Mouse (Mus musculus) embryonic facial prominence, embryonic 12.5 days (tissue): ENCODE results near the gene Slitrk1. TPM values are rescaled to one million over a fixed set of nuclear protein-coding genes. Genes with fewer than 3 reads are reported as not detected.

Experiments used
- ATAC-seq: fragments of 200-750 bp; cut with Nextera tagmentation; 2 replicates; pipeline ENCODE4 v1.8.0; 2017; ENCODE audit not compliant: insufficient number of reproducible peaks, insufficient read depth, low FRiP score, low TSS enrichment
- H3K27ac ChIP-seq: fragments of 300-500 bp; sonication (generic); 2 replicates; pipeline ENCODE4 v1.5.1; 2016; ENCODE audit warnings: mild to moderate bottlenecking
- H3K27me3 ChIP-seq: fragments of 300-500 bp; sonication (generic); 2 replicates; pipeline ENCODE4 v1.6.1; 2016; ENCODE audit warnings: mild to moderate bottlenecking, moderate library complexity
- H3K36me3 ChIP-seq: fragments of 300-500 bp; sonication (generic); 2 replicates; pipeline ENCODE4 v1.6.1; 2016; ENCODE audit warnings: mild to moderate bottlenecking
- H3K4me1 ChIP-seq: fragments of 300-500 bp; sonication (generic); 2 replicates; pipeline ENCODE4 v1.6.1; 2016
- H3K4me2 ChIP-seq: fragments of 300-500 bp; sonication (generic); replicated peaks from 2 replicates; pipeline ENCODE4 v1.6.1; 2016; ENCODE audit warnings: mild to moderate bottlenecking, moderate library complexity
- H3K4me3 ChIP-seq: fragments of 300-500 bp; sonication (generic); 2 replicates; pipeline ENCODE4 v1.5.1; 2016; ENCODE audit warnings: mild to moderate bottlenecking
- H3K9ac ChIP-seq: fragments of 300-500 bp; sonication (generic); 2 replicates; pipeline ENCODE4 v1.6.1; 2016; ENCODE audit warnings: mild to moderate bottlenecking, moderate library complexity
- H3K9me3 ChIP-seq: fragments of 300-500 bp; sonication (generic); 2 replicates; pipeline ENCODE4 v1.6.1; 2016; ENCODE audit warnings: mild to moderate bottlenecking, moderate library complexity
- WGBS: fragments of 180-500 bp; shearing (Covaris S2); methylation state at CpG from one replicate; pipeline ENCODE4 v1.1.7; 2016; 5-methylcytosine and 5-hydroxymethylcytosine counted together
- polyA plus RNA-seq: library from polyadenylated mRNA; unstranded; fragments of >200 nt; fragmentation: Nextera tagmentation; extraction: Ambion mirVana; gene quantifications from 2 replicates; pipeline ENCODE4 v1.2.1, GENCODE M21; 2016

Slitrk1 gene
- polyA plus RNA-seq = 3.4 TPM in 2 replicates

DNA sequence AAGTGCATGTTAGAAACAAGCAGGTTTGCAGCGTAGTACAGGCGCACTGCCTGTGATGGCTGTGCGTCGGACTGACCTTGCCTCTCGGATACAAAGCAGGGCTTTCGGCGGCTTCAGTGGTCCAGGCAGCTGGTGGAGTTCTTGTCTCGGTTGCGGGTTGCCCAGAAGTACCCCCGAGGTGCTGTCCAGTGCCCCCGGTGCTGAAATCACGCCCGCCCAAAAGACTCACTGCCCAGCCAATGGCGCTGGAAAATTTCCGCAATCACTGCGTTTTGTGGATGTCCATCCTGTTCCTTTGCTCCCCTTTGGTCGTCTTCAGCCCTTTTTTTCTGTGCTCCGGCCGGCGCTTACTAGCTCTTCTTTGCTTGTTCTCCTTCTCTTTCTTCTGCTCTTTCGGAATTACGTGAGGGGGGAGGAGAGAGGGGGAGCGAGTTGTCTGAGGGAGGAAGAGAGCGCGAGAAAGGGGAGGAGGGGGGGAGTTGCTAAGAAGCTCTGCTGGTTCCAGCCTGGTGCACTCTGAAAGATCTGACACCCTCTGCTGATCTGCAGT lies at the start of gene Slitrk1:
Gene Slitrk1, minus strand, starts transcription at position 445 of the 550 bp plus-strand sequence.
- peak within 1 kb of the TSS; percentile 69 for H3K4me2 ChIP-seq
- peak within 1 kb of the TSS; percentile 46 for H3K4me3 ChIP-seq
- H3K36me3 ChIP-seq = no peaks in the 10 kb centered on the region
- H3K27me3 ChIP-seq = peaks cover 36% of the 10 kb centered on the region
- ATAC-seq = peak; percentile 37; the same call in 1 of the 2 replicates
- H3K9me3 ChIP-seq = no peaks in the 10 kb centered on the region
- H3K27ac ChIP-seq = no peak within 1 kb of the TSS
- peaks cover 32% of the 10 kb centered on the region for H3K4me1 ChIP-seq
- 1% methylated on average over 25 of the region's 25 CpGs for WGBS
- peak within 1 kb of the TSS; percentile 20; the same call in 1 of the 2 replicates for H3K9ac ChIP-seq

DNA sequence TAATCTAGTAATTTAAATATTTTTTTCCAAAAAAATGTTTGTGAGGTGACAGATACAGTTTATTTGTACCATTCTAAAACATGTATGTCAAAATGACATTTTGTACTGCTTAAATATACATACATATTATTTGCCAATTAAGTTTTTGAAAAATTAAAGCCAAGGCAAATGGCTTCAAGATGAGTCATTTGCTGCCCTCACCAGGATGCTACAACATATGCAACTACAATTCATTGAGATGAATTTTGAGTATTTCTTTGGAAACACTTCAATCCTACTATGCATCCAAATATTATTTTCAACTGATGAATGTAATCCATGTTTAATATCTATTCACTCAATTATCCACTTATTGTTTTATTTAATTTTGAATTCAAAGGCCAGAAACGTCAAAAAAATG lies 21.8 kb upstream of the Slitrk1 start:
- no peak overlapping the region for H3K4me2 ChIP-seq
- 77% methylated on average over 1 of the region's 1 CpGs for WGBS
- H3K4me1 ChIP-seq = no peaks in the 10 kb centered on the region
- no peaks in the 10 kb centered on the region for H3K9me3 ChIP-seq
- H3K27me3 ChIP-seq = no peaks in the 10 kb centered on the region
- no peak for ATAC-seq
- no peaks in the 10 kb centered on the region for H3K36me3 ChIP-seq
- H3K4me3 ChIP-seq = no peak overlapping the region
- H3K27ac ChIP-seq = no peak overlapping the region
- H3K9ac ChIP-seq = no peak overlapping the region

DNA sequence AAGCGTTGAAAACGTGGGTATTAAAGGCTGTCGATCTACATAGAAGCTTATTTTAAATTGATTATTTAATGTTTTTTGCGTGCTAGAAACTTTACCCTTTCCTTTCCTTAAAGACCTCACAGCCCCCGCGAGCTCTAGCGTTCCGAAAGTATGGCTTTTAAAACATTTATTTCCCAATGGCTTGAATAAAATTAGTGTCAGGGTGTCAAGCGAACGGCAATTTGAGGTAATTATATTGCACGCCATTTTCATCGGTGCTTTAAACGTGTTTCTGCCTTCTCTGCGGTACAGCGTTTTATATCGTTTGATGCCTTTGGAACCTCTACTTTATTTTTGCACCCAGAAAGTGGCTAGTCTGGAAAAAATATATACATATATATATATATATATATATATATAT lies 378 bp upstream of the Slitrk1 start:
- Histone ChIP-seq H3K9ac (no peak overlapping the region), H3K9me3 (no peaks in the 10 kb centered on the region), H3K36me3 (no peaks in the 10 kb centered on the region), H3K4me2 (peak overlapping the region; percentile 69), H3K27ac (no peak overlapping the region), H3K4me3 (peak overlapping the region; percentile 46), H3K4me1 (peaks cover 32% of the 10 kb centered on the region), H3K27me3 (peaks cover 36% of the 10 kb centered on the region)
- WGBS = 14% methylated on average over 16 of the region's 16 CpGs
- no peak for ATAC-seq

DNA sequence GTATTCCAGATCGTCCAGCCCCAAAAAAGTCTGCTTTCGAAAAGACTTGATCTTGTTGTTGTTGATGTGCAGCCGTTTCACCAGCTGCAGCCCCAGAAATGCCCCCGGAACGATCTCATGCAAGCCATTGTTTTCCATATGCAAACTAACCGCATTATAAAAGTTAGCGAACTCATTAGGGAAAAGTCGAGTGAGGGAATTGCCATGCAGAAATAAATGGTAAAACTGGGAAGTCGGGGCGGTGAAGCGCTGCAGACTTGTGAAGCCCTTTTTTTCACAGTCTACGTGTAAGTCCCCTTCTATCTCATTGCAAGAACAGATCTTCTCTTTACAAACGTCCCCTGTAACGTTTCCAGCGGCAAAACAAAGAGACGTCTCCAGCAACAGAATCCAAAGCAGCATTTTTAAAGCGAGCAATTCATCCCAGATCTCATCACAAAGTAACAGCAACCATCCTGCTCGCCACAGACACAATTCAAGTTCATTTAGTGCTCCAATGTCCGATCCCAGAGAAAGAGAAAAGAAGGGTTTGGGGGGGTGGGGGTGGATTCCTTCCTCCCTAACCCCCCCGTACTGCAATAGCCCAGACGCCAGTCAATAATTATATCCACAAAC lies 975 bp downstream of the Slitrk1 start:
- H3K4me2 ChIP-seq = peak overlapping the region; percentile 69
- peaks cover 32% of the 10 kb centered on the region for H3K4me1 ChIP-seq
- no peak overlapping the region for H3K27ac ChIP-seq
- peak overlapping the region; percentile 46 for H3K4me3 ChIP-seq
- ATAC-seq = no peak
- WGBS = 2% methylated on average over 21 of the region's 21 CpGs
- no peaks in the 10 kb centered on the region for H3K36me3 ChIP-seq
- peaks cover 36% of the 10 kb centered on the region for H3K27me3 ChIP-seq
- peak overlapping the region; percentile 20; the same call in 1 of the 2 replicates for H3K9ac ChIP-seq
- no peaks in the 10 kb centered on the region for H3K9me3 ChIP-seq

DNA sequence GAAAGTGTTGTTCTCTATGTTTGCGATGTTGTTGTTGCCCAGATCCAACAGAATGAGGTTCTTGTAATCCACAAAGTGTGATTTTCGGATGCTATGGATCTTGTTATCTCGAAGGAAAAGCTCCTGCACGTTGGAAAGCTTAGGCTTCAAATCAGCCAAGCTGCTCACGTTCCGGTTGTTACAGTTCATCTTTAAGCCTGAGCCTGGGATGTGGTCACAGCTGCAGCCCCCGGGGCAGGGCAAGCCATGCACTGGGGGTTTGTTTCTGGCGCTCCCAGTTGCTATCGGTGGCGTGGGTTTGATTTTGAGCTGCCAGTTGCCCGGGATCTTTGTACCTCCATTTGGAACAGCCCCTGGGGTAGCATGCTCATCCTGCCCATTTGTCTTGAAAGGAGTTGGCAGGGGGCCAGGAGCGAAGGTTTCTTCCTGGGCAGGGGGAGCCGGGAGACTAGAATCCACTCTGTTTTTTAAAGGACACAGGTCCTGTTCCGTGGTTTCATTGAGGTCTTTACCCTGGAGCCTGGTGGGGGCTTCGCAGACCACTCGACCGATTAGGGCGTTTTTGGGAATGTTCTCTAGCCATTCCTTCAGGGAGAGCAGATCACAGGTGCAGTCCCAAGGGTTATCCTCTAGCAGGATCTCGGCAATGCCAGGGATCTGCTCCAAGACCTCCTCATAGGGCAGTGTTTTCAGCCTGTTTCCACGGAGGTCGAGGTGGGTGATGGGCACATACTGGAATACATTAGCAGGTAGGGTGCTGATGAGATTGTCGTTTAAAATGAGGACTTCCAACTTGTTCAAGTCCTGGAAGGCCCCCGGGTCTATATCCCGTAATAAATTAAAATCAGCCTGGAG lies 1.7 kb downstream of the Slitrk1 start:
- H3K27ac ChIP-seq = no peak overlapping the region
- peaks cover 32% of the 10 kb centered on the region for H3K4me1 ChIP-seq
- H3K36me3 ChIP-seq = no peaks in the 10 kb centered on the region
- no peaks in the 10 kb centered on the region for H3K9me3 ChIP-seq
- peak overlapping the region; percentile 46 for H3K4me3 ChIP-seq
- peak overlapping the region; percentile 19; the same call in 1 of the 2 replicates for H3K9ac ChIP-seq
- H3K27me3 ChIP-seq = peaks cover 36% of the 10 kb centered on the region
- H3K4me2 ChIP-seq = peak overlapping the region; percentile 69
- WGBS = 2% methylated on average over 24 of the region's 24 CpGs
- ATAC-seq = peak; percentile 23; the same call in 1 of the 2 replicates

DNA sequence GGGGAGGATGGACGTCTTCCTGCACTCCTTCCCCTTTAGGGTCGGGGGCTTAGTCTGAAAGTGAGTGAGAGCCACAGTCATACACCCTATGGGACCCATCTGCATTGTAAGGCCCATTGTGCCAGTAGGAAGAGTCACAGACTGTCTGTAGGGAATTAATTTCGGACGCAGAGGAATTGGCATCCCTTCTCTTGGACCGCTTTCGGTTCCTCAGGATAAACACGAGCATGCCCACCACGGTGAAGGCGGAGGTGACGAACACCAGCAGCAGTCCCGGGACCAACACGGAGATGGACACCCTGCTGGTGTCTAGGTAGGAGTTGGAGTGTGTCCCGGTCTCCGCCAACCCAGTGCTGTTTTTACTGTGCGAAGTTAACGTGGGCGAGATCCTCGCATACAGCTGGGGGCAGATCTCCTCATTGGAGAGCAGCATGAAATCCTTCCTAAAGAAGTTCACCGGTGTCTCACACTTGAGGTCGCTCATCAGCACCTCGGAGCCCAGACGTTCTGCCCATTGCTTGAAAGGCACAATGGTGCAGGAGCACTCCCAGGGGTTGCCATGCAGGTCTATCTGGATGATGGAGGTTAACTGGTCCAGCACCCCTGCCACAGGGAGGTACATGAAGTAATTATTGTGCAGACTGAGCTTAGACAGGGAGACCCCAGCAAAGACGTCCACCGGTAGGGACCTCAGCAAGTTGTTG lies 2.7 kb downstream of the Slitrk1 start:
- ATAC-seq = 0 out of 2 replicates have a peak, but pooled peaks have one; percentile 19
- WGBS = 2% methylated on average over 24 of the region's 24 CpGs
- no peaks in the 10 kb centered on the region for H3K9me3 ChIP-seq
- H3K4me3 ChIP-seq = peak overlapping the region; percentile 46
- H3K4me2 ChIP-seq = peak overlapping the region; percentile 69
- no peaks in the 10 kb centered on the region for H3K36me3 ChIP-seq
- H3K4me1 ChIP-seq = peaks cover 32% of the 10 kb centered on the region
- H3K27ac ChIP-seq = no peak overlapping the region
- H3K9ac ChIP-seq = peak overlapping the region; percentile 10; the same call in 1 of the 2 replicates
- peaks cover 36% of the 10 kb centered on the region for H3K27me3 ChIP-seq

DNA sequence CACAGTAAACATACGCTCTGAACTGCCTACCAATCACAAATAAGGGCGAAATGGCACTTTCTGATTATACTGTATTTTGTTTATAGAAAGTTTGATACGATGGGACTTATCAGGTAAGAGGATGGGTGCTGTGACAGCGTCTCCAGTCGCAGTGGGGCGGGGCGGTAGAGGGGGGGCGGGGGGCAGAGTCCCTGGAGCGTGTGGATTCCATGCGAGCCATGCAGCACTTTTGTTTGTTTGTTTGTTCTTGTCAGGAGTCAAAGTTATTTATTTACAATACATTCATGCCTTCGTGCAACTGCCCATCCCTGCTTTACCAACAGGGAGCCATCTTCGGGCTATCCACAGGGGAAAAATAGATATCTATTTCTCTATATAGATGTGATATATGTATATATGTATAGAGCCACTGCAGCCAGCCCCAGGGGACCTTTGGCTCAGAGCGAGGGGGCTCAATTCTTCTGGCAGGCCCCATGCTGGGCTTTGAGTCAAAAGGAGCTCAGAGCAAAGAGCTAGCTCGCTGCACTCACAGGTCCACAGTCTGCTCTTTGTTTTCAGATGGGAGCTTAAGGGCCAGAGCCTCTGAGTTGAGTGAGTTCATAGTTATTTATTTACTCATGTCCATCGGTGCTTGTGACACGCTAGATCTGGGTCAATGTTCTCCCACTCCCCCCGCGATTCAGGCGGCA lies 3.4 kb downstream of the Slitrk1 start:
- H3K27ac ChIP-seq = no peak overlapping the region
- ATAC-seq = no peak
- H3K27me3 ChIP-seq = peaks cover 36% of the 10 kb centered on the region
- peaks cover 32% of the 10 kb centered on the region for H3K4me1 ChIP-seq
- peak overlapping the region; percentile 10; the same call in 1 of the 2 replicates for H3K9ac ChIP-seq
- 2% methylated on average over 19 of the region's 19 CpGs for WGBS
- H3K4me3 ChIP-seq = peak overlapping the region; percentile 46
- H3K4me2 ChIP-seq = peak overlapping the region; percentile 69
- no peaks in the 10 kb centered on the region for H3K36me3 ChIP-seq
- H3K9me3 ChIP-seq = no peaks in the 10 kb centered on the region

DNA sequence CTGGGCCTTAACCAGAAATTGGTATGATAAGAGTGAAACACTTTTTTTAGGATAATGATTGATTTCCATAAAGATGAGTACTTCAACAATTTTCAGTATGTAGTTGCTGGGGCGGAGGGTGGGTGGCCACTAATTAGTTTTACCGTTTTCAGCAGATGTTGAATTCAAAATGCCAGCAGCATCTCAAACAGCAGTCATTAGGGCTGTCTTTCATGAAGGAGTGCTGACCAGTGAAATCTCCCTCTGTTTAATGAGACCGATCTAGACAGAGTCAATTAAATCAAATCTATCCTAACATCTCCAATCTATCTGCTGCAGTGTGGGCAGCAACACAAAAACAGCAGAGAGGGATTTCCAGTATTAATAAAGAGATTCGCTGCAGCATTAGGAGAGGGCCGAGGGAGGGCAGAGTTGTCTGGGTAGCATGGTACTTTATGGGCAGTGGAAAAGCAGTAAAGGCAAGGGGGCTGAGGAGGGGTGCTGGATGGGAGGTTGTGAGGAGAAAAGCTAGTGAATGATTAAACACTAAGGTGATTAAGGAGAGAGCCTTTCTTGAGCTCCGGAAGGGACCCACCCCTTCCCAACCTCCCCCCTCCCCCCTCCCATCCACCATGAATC lies 4.5 kb downstream of the Slitrk1 start:
- Histone ChIP-seq H3K27ac (no peak overlapping the region), H3K4me1 (peaks cover 32% of the 10 kb centered on the region), H3K27me3 (peaks cover 36% of the 10 kb centered on the region), H3K36me3 (no peaks in the 10 kb centered on the region), H3K9ac (no peak overlapping the region), H3K9me3 (no peaks in the 10 kb centered on the region), H3K4me3 (no peak overlapping the region), H3K4me2 (peak overlapping the region; percentile 11; the same call in 1 of the 2 replicates)
- 14% methylated on average over 6 of the region's 6 CpGs for whole genome bisulfite sequencing
- ATAC-seq = no peak

DNA sequence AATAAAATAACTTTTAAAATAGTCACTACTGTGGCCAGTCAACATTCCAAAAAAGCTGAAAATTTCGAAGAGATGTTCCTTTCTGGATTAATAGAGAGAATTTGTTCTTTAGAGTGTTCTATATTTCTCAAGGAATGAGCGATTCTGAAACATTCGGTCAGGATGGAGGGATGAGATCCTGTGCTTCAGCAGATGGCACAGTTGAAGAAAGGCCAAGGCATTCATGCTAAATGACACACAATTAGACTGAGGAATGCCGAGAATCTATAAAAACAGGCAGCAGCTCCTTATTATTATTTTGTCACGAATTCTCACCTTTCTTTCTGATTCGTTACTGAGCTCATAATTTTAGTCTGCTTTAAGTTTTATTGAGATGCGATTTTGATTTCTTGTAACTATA lies 15.4 kb downstream of the Slitrk1 start:
- H3K27me3 ChIP-seq = no peaks in the 10 kb centered on the region
- H3K9me3 ChIP-seq = no peaks in the 10 kb centered on the region
- WGBS = 78% methylated on average over 7 of the region's 7 CpGs
- H3K36me3 ChIP-seq = no peaks in the 10 kb centered on the region
- no peak for ATAC-seq
- no peaks in the 10 kb centered on the region for H3K4me1 ChIP-seq
- H3K9ac ChIP-seq = no peak overlapping the region
- no peak overlapping the region for H3K27ac ChIP-seq
- H3K4me2 ChIP-seq = no peak overlapping the region
- H3K4me3 ChIP-seq = no peak overlapping the region

DNA sequence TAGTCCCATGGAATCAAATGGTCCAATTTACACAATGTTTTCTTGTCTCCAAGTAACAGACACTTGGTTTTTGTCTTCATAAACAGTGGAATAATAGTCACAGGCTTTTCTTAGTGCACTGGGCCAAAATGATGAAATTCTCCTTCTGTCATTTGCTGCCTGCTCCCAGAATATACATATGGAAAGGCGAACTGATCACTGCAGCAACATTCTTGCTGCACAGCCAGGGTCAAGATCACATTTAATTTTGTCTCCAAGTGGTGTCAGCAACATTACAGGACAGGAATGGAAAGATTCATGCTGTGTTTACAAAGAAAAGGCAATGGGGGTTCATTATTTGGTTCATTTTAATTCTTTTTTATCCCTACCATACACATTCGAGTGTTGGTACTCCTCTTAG lies 18.5 kb downstream of the Slitrk1 start:
- no peak for ATAC-seq
- H3K4me2 ChIP-seq = no peak overlapping the region
- no peaks in the 10 kb centered on the region for H3K4me1 ChIP-seq
- H3K36me3 ChIP-seq = no peaks in the 10 kb centered on the region
- WGBS = 64% methylated on average over 2 of the region's 2 CpGs
- H3K9me3 ChIP-seq = no peaks in the 10 kb centered on the region
- no peaks in the 10 kb centered on the region for H3K27me3 ChIP-seq
- H3K9ac ChIP-seq = no peak overlapping the region
- no peak overlapping the region for H3K27ac ChIP-seq
- H3K4me3 ChIP-seq = no peak overlapping the region
